Mouse (Mus musculus): ENCODE measurements around the gene Slc5a4b.

GRCm38 (mm10) chr10:76036962-76037361, 73.8 kb downstream of the Slc5a4b start:
- no peak for TF ChIP-seq CTCF (IDR thresholded peaks at IDR 0.05)
- TF ChIP-seq POLR2A (IDR thresholded peaks at IDR 0.05; ENCODE audit: insufficient read depth, low read depth, low read length), result no peak
